8 mouse cellular contexts compared by ENCODE assay signal in the genomic region with DNA sequence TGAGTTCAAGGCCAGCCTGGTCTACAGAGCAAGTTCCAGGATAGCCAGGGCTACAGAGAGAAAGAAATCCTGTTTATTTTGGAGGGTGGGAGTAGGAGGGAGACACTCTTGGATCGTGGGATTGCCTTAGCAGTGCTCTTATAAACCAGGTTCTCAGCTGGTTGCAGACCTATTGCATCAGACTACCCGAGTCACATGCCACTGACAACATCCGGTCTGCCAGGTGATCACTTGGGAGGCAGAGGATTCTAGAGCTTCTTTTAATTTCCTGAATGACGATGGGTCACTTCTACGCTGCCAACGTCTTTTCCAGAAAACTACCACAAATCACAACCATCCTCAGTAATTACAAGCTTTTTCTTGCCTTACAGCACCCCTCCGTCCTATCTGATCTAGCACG. TPM values are rescaled to one million over a fixed set of nuclear protein-coding genes. Genes with fewer than 3 reads are reported as not detected.
A peak's percentile ranks its signal among the peaks of the same experiment; 100 is the strongest.
DNase-seq lines count a peak whose midpoint lies in the region; ATAC-seq and TF ChIP-seq lines count a peak whose summit lies in the region.

No protein-coding gene starts in this region.

- H3K4me2 ChIP-seq in heart, postnatal 0 days (ENCODE audit: low read depth, low read length), result peak overlapping the region; percentile 88
- H3K4me2 ChIP-seq in stomach, embryonic 15.5 days, result peak overlapping the region; percentile 69

- H3K9me3 ChIP-seq in heart, postnatal 0 days (replicated peaks; ENCODE audit: control insufficient read depth, low read length), result no peaks in the 10 kb centered on the region
- H3K9me3 ChIP-seq in midbrain, embryonic 10.5 days (replicated peaks), result no peaks in the 10 kb centered on the region
- no peaks in the 10 kb centered on the region for H3K9me3 ChIP-seq in stomach, embryonic 15.5 days

- peak in 1 of 2 experiments; percentile 50 for DNase-seq in cerebellum, adult 2 months
- no peak for DNase-seq in cerebellum, postnatal 4 days (ENCODE audit: low spot score in 2 of 2)
- DNase-seq in ES-CJ7 (ENCODE audit: low read depth, low spot score), result peak; percentile 64
- DNase-seq in heart, postnatal 0 days (ENCODE audit: low spot score), result peak; percentile 53
- peak; percentile 52 to 57 for DNase-seq in left cerebral cortex, postnatal 25 days (ENCODE audit: low spot score in 2 of 2)
- no peak for DNase-seq in midbrain, embryonic 10.5 days (ENCODE audit: low spot score)

- peaks cover 9% of the 10 kb centered on the region; the same call in 1 of the 2 replicates for H3K4me1 ChIP-seq in cerebellum, adult 2 months (ENCODE audit: control insufficient read depth, insufficient read depth, low read length)
- H3K4me1 ChIP-seq in heart, postnatal 0 days (ENCODE audit: control insufficient read depth, insufficient read depth), result peaks cover 9% of the 10 kb centered on the region
- H3K4me1 ChIP-seq in midbrain, embryonic 10.5 days, result peaks cover 46% of the 10 kb centered on the region
- H3K4me1 ChIP-seq in stomach, embryonic 15.5 days, result peaks cover 12% of the 10 kb centered on the region; the same call in 1 of the 2 replicates

- H3K9ac ChIP-seq in heart, postnatal 0 days (replicated peaks; ENCODE audit: low read depth, low read length), result peak overlapping the region; percentile 78
- H3K9ac ChIP-seq in stomach, embryonic 15.5 days, result peak overlapping the region; percentile 75

- WGBS in cerebellum, adult 2 months, result 7% methylated on average over 8 of the region's 8 CpGs
- 12% methylated on average over 8 of the region's 8 CpGs for WGBS in heart, postnatal 0 days
- WGBS in midbrain, embryonic 10.5 days, result 35% methylated on average over 8 of the region's 8 CpGs
- WGBS in stomach, embryonic 15.5 days, result 11% methylated on average over 8 of the region's 8 CpGs

- TF ChIP-seq POLR2A in cerebellum, adult 2 months (IDR thresholded peaks at IDR 0.05; ENCODE audit: borderline replicate concordance, insufficient read depth, low read length), result no peak

- no peak for TF ChIP-seq EP300 in heart, postnatal 0 days (IDR thresholded peaks at IDR 0.05; ENCODE audit: low read depth)

- TF ChIP-seq CTCF in cerebellum, adult 2 months (IDR thresholded peaks at IDR 0.05; ENCODE audit: borderline replicate concordance, insufficient read depth, low read depth, low read length), result no peak
- no peak for TF ChIP-seq CTCF in heart, postnatal 0 days (IDR thresholded peaks at IDR 0.05; ENCODE audit: low read depth)

- H3K4me3 ChIP-seq in cerebellum, adult 2 months (replicated peaks; ENCODE audit: insufficient read depth, low read depth, low read length), result peak overlapping the region; percentile 88
- H3K4me3 ChIP-seq in heart, postnatal 0 days (ENCODE audit: low read depth, low read length), result peak overlapping the region; percentile 91
- H3K4me3 ChIP-seq in midbrain, embryonic 10.5 days, result peak overlapping the region; percentile 91
- peak overlapping the region; percentile 86 for H3K4me3 ChIP-seq in stomach, embryonic 15.5 days (replicated peaks)

- 0 out of 2 replicates have a peak overlapping the region, but pooled peaks have one; percentile 64 for H3K27ac ChIP-seq in cerebellum, adult 2 months (ENCODE audit: insufficient read depth, low read length)
- H3K27ac ChIP-seq in heart, postnatal 0 days (ENCODE audit: low read depth), result peak overlapping the region; percentile 78
- H3K27ac ChIP-seq in midbrain, embryonic 10.5 days (replicated peaks), result peak overlapping the region; percentile 92
- peak overlapping the region; percentile 90; the same call in 1 of the 2 replicates for H3K27ac ChIP-seq in stomach, embryonic 15.5 days

- H3K27me3 ChIP-seq in cerebellum, adult 2 months (ENCODE audit: control insufficient read depth, insufficient read depth, low read length), result no peaks in the 10 kb centered on the region
- H3K27me3 ChIP-seq in heart, postnatal 0 days (ENCODE audit: control insufficient read depth, insufficient read depth, low read length), result no peaks in the 10 kb centered on the region
- H3K27me3 ChIP-seq in midbrain, embryonic 10.5 days (ENCODE audit: low read depth, poor library complexity, severe bottlenecking), result no peaks in the 10 kb centered on the region
- no peaks in the 10 kb centered on the region for H3K27me3 ChIP-seq in stomach, embryonic 15.5 days (replicated peaks)

- peak; percentile 62 for ATAC-seq in common myeloid progenitor, adult 5-6 weeks (replicated peaks; ENCODE audit: low read depth, poor library complexity, severe bottlenecking)
- ATAC-seq in heart, postnatal 0 days (ENCODE audit: insufficient read depth, low read depth), result no peak
- ATAC-seq in stomach, embryonic 15.5 days (ENCODE audit: insufficient read depth, low FRiP score, low read depth), result no peak

- peaks cover under 1% of the 10 kb centered on the region for H3K36me3 ChIP-seq in heart, postnatal 0 days (replicated peaks; ENCODE audit: control insufficient read depth, insufficient read depth, low read length)
- peaks cover 34% of the 10 kb centered on the region for H3K36me3 ChIP-seq in midbrain, embryonic 10.5 days
- H3K36me3 ChIP-seq in stomach, embryonic 15.5 days, result no peaks in the 10 kb centered on the region

- intact Hi-C loops in left cerebral cortex, postnatal 25 days (cut with DNase I), result no loop called here

RNA-seq across cellular contexts. Expression of gene Sars, which starts 1.0 kb away (rescaled TPM):
- 214 and 228 TPM in 2 replicates for polyA plus RNA-seq in cerebellum, adult 2 months (2012; rRNA removed)
- total RNA-seq in common myeloid progenitor, adult 5-6 weeks (2017), result 291 and 329 TPM in 2 replicates
- 40.3 and 55.3 TPM in 2 replicates for total RNA-seq in heart, postnatal 0 days (2014; rRNA removed; ENCODE audit: low replicate concordance)
- 74.4 and 77.7 TPM in 2 replicates for polyA plus RNA-seq in heart, postnatal 0 days (2015; fragmentation: Nextera tagmentation; extraction: Ambion mirVana)
- total RNA-seq in left cerebral cortex, postnatal 25 days (2021), result 100 to 1,000 TPM; 207 to 212 TPM
- 179 and 187 TPM in 2 replicates for polyA plus RNA-seq in midbrain, embryonic 10.5 days (2016; fragmentation: Nextera tagmentation; extraction: Ambion mirVana)
- 124 and 142 TPM in 2 replicates for polyA plus RNA-seq in stomach, embryonic 15.5 days (2015; fragmentation: Nextera tagmentation; extraction: Ambion mirVana)

RNA-seq across cellular contexts. Expression of gene Celsr2, which starts 28.7 kb away (rescaled TPM):
- polyA plus RNA-seq in cerebellum, adult 2 months (2012; rRNA removed), result 57.4 and 58.2 TPM in 2 replicates
- 0.24 and 2.7 TPM in 2 replicates for total RNA-seq in common myeloid progenitor, adult 5-6 weeks (2017)
- total RNA-seq in heart, postnatal 0 days (2014; rRNA removed; ENCODE audit: low replicate concordance), result 3.5 and 5.5 TPM in 2 replicates
- polyA plus RNA-seq in heart, postnatal 0 days (2015; fragmentation: Nextera tagmentation; extraction: Ambion mirVana), result 1.2 and 1.9 TPM in 2 replicates
- total RNA-seq in left cerebral cortex, postnatal 25 days (2021), result 100 to 1,000 TPM; 160 to 168 TPM
- 53.7 and 67.5 TPM in 2 replicates for polyA plus RNA-seq in midbrain, embryonic 10.5 days (2016; fragmentation: Nextera tagmentation; extraction: Ambion mirVana)
- polyA plus RNA-seq in stomach, embryonic 15.5 days (2015; fragmentation: Nextera tagmentation; extraction: Ambion mirVana), result 12.2 and 13.6 TPM in 2 replicates

Comparison
In these comparisons a context has a peak if more than half of its experiments do, and no peak if none do; other contexts are left out.
1. DNase-seq: peak in ES-CJ7 (single experiment), heart, postnatal 0 days (single experiment) and left cerebral cortex, postnatal 25 days (2 of 2); none in cerebellum, postnatal 4 days (0 of 2) and midbrain, embryonic 10.5 days (single experiment).
2. Peak in every context shown above with its lines, with median percentiles within 50 percentile points of each other: H3K27ac ChIP-seq and H3K4me3 ChIP-seq.